Mouse (Mus musculus) Muller cell, postnatal 12 days (primary cell): ENCODE measurements at regions not wholly inside any gene's neighbourhood (a gene's known extent, or its start where the extent isn't known, plus 50 kb on each side); places are given as distances from the start of the nearest gene placed in this dataset.

ENCODE experiments used
- DNase-seq: peaks from one replicate; pipeline ENCODE4 v3.0.0-alpha.2; 2015; ENCODE audit errors: inconsistent ontology term

GRCm38 (mm10) chr8:101366722-101367121 lies 1418.7 kb downstream of the Cdh11 start:
- no peak for DNase-seq

DNA sequence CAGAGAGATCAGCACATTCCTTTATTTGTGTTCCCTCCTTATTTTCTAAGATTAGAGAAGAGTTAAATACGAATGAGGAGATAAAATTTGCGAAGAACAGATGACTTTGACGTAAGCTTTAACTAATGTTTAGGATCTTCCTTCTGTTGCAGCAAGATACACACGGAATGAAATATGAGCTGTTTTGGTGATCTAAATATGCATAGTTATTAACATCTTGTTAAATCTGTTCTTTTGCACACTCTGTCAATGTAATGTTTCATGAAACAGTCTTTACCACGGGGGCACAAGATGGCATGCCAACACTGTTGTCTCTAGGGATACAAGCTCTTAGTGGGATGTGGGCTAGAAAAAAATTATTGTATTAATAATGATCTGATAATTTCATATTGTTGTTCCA lies 1434.6 kb downstream of the Cdh11 start:
- DNase-seq, result no peak

- no peak for DNase-seq
These were observed 1435.7 kb downstream of the Cdh11 start for GRCm38 (mm10) chr8:101349736-101350135.

GRCm38 (mm10) chr8:101329290-101329689 lies 1456.2 kb downstream of the Cdh11 start:
- DNase-seq, result peak; percentile 19

GRCm38 (mm10) chr8:101328780-101329179 lies 1456.7 kb downstream of the Cdh11 start:
- DNase-seq, result no peak

- DNase-seq, result peak; percentile 80
These were observed 1486.9 kb downstream of the Cdh11 start for GRCm38 (mm10) chr8:101298571-101298970.

DNA sequence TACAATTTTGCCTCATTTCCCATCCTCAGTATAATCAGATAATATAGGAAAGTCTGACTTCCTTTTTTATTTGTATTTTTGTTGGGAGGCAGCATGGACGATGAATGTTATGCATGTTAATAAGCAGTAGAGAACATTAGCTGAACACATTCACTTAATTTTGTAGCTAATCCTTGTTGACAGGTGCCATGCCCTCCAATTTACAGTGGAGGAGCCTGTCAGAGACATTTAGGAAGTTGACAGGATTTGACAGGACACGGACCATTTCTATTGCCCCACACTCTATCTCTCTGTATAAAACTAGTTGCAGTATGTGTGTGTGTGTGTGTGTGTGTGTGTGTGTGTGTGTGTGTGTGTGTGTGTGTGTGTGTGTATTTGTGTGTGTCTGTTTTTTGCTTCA lies 1495.4 kb downstream of the Cdh11 start:
- DNase-seq, result no peak

GRCm38 (mm10) chr8:101242632-101243031 lies 1542.8 kb downstream of the Cdh11 start:
- DNase-seq, result peak; percentile 72

GRCm38 (mm10) chr8:101241854-101242253 lies 1543.6 kb downstream of the Cdh11 start:
- no peak for DNase-seq

- DNase-seq, result no peak
These were observed 1587.5 kb downstream of the Cdh11 start for GRCm38 (mm10) chr8:101197986-101198385.

DNA sequence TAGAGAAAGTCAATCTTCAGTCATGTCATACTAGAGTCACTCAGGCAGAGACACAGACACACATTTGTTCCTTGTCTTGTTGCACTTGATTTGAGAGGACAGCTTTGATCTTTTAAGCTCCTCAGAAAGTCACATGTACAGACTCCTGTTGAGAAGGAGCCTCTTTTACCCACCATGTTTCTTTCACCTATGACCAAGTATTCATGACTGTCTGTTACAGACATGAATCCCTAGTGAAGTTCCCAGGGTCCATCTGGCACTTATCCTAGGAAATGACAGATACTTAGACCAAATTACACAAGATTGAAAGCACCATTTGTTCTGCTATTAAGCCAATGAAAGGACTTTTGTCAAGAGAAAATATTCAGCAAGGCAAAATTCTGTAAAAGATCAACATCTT lies 1588.7 kb downstream of the Cdh11 start:
- DNase-seq, result peak; percentile 37

DNA sequence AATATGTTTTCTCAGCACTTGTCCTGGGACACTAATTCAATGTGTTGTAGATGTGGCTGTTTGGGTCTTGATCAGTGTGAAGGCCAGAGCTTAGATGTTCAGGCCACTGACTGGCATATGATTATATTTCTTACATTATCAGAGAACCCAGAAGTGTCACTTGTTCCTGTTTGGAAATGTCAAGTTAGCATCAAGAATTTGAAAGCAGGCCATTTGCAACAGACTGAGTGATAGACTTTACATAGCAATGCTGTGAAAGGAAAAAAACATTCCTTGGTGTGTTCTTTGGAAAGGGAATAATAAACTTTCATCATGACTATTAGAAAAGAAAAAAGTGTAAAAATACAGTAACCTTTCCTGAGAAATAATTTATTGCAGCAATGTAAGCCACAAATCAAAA lies 1596.9 kb downstream of the Cdh11 start:
- DNase-seq, result no peak

DNA sequence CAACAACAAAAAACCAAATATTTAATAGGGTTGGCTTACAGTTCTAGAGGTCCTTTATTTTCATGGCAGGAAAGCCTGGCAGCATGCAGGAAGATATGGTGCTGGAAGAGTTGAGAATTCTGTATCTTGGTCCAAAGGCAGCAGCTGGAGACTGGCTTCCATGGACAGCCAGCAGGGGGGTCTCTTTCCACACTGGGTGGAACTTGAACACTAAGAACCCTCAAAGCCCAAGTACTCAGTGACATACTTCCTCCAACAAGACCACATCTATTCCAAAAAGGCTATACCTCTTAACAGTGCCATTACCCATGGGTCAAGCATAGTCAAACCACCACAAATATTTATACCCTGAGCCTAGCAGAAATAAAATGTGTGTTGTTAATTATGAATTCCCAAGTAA lies 1630.5 kb downstream of the Cdh11 start:
- peak; percentile 12 for DNase-seq
